Mouse (Mus musculus) CH12F3 (cell line): Measurements from ENCODE around the gene Ssh1.

Experiments
- in situ Hi-C: fragments of 300-500 bp; cut with MboI; formaldehyde crosslinking; loops from 2 replicates; pipeline ENCODE4 v1.14.3; 2020; ENCODE audit warnings: low sequenced_read_pairs

The Ssh1 gene

GRCm38 (mm10) chr5:113996458-113996857 lies 2.8 kb upstream of the Ssh1 start:
- in situ Hi-C loops: no loop called here

GRCm38 (mm10) chr5:113993031-113993486 lies 635 bp downstream of the Ssh1 start:
- in situ Hi-C loops: no loop called here

DNA sequence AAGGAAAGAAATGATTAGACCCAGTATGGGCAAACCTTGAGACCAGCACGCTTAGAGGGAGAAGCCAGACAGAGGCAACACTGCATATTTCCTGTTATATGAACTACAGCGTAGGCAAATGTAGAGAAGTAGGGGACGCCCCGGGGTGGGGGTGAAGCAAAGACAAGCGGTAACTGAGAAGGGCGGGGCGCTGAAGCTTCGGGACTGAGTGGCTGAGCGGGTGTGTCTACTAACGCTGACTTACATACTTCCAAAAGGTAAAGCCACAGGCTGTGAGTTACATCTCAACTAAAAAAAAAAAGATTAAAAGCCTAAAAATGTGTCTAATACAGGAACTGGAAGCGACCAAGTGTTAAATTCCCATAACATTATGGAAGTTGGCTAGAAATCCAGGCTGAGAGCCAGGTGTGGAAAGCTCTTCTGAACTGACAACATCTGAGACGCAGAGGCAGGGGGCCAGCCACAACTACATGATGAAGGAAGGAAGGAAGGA lies 1.3 kb downstream of the Ssh1 start:
- in situ Hi-C loops: no loop called here

DNA sequence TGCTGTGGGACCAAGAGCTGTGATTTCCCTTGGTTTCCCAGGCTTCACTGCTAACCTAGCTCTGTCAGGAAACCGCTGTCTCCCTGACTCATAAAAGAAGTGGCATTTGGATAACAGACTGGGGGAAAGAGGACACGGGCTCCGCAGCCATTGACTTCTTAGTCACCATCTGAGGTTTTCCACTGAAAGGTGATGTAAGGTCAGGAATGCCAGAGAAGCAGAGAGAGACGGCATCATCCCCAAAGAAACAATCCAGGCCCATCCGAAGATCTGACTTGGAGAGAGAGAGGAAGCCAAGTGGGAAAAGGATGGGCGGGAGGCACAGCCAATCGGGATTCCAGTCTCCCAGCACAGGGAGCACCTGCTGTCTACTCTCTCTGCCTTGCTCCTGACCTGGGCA lies 2.6 kb downstream of the Ssh1 start:
- in situ Hi-C loops: no loop called here

- in situ Hi-C loops: no loop called here
Measured at GRCm38 (mm10) chr5:113990593-113990992, 3.1 kb downstream of the Ssh1 start.

- in situ Hi-C loops: no loop called here
Measured at GRCm38 (mm10) chr5:113989437-113990024, 4.2 kb downstream of the Ssh1 start.

GRCm38 (mm10) chr5:113986182-113986961 lies 7.3 kb downstream of the Ssh1 start:
- in situ Hi-C loops: no loop called here

- in situ Hi-C loops: no loop called here
Measured at GRCm38 (mm10) chr5:113985737-113986136, 8.0 kb downstream of the Ssh1 start.

DNA sequence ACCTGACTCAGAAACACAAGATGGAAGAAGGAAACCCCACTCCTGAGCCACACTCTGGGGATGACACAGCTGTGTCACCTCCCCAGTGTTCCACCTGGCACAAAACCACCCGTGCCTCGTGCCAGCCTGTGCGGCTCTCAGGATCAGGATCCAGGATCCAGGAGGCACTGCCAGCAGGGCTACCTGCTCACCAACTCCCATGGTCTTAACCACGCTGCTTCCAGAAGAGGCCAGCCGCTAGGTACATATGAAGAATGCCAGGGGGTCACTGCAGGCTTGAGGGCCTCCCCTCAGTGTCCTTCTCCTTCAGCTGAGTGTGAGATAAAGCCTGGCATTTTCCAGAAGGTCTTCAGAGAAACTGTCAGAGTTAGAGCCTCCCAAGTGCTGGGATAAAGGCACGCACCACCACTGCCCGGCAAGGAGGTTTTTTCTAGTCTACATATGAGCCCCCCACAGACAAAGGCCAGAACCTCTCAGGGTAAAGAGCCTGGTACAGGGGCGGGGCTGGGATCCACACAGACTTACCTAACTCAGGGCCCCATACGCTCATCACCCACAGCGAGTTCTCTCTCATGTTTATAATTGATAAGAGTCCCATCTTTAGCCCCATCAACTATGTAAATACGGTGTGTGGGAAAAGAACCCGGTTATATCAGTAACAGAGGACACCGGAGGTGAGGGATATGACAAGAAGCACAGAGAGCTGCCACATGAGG lies 9.5 kb downstream of the Ssh1 start:
- in situ Hi-C loops: no loop called here

- in situ Hi-C loops: no loop called here
Measured at GRCm38 (mm10) chr5:113983541-113983940, 10.2 kb downstream of the Ssh1 start.

DNA sequence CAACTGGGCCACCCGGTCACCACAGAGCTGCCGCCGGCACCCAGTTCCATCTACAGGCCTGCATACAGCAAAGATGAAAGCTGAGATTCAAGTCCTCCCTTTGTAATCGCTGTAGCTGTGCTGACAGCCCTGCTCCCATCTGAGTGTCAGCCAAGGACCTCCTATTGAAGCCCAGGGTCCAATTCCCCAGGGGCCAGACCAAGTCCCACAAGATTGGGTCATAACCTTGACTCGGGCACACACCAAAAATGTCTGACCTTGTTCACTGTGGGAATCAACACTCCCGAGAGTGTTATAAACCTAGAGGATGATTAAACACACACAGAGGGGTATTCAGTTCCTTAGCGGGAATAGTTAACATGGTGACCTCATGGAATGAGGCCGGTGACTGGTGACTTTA lies 11.9 kb downstream of the Ssh1 start:
- in situ Hi-C loops: no loop called here

- in situ Hi-C loops: no loop called here
Measured at GRCm38 (mm10) chr5:113981171-113981570, 12.5 kb downstream of the Ssh1 start.

GRCm38 (mm10) chr5:113980511-113980910 lies 13.2 kb downstream of the Ssh1 start:
- in situ Hi-C loops: no loop called here

DNA sequence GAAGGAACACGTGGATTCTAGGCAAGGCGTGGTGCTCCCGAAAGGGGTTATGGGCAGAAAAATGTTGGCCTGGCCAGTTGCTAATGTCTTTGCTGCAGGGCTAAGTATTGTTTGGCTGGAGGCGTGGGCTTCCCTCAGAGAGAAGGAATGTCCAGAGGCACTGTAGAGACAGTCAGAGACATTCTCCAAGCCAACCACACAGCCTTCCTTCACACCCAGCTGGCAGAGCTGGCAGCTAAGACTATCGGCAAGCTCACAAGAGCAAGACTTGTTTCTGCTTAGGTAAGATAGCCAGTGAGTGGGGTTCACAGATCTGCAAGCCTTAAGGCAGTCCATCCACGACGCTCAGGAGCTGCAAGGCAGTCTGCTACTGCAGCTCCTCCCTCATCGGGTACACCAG lies 16.4 kb downstream of the Ssh1 start:
- in situ Hi-C loops: no loop called here

- in situ Hi-C loops: no loop called here
Measured at GRCm38 (mm10) chr5:113976597-113976996, 17.1 kb downstream of the Ssh1 start.

GRCm38 (mm10) chr5:113975538-113976215 lies 18.0 kb downstream of the Ssh1 start:
- in situ Hi-C loops: no loop called here

GRCm38 (mm10) chr5:113974576-113974975 lies 19.1 kb downstream of the Ssh1 start:
- in situ Hi-C loops: no loop called here

DNA sequence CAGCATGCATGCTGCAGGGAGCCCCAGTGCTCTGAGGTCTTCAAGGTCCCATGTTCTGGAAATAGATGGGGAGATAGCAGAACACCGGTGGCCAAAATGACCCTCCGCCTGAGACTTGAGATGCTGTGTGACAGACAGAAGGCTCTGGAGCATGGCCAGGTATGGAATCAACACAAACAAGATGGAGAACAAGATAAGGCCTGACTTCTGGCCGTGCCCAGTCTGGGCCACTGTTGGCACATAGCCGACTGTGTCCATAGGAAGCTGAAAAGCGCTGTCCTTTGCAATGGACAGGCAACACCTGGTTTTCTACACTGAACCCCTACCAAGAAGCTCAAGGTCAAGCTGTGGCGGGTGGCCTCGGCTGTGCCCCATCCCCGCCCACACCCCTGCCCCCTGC lies 19.9 kb downstream of the Ssh1 start:
- in situ Hi-C loops: no loop called here

- in situ Hi-C loops: no loop called here
Measured at GRCm38 (mm10) chr5:113972589-113973515, 20.8 kb downstream of the Ssh1 start.

DNA sequence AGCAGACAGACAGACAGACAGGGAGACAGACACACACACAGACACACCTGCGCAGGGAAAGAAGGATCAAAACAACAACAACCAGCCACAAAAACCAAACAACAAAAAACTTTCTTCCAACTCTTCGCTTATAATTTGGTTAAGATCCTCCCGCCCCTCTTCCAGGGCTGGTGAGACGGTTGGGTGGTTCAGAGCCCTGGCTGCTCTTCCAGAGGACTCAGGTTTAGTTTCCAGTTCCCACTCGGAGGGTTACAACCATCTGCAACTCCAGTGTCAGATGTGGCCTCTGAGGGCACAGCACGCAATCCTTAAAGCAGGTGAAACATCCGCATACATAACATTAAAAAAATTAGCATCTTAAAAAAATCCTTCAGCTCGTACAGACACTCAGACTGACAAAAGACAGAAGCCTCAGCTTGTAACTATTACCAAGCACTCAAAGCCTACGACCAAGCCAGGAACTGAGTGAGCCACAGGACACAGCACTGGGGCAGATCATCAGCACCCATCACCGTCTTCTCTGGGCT lies 22.2 kb downstream of the Ssh1 start:
- in situ Hi-C loops: no loop called here
